Mouse (Mus musculus): Measurements from ENCODE around the gene Iqschfp. TPM values are rescaled to one million over a fixed set of nuclear protein-coding genes. Genes with fewer than 3 reads are reported as not detected.

The Iqschfp gene
- total RNA-seq, 1 experiment from 2014 or later = not detected

DNA sequence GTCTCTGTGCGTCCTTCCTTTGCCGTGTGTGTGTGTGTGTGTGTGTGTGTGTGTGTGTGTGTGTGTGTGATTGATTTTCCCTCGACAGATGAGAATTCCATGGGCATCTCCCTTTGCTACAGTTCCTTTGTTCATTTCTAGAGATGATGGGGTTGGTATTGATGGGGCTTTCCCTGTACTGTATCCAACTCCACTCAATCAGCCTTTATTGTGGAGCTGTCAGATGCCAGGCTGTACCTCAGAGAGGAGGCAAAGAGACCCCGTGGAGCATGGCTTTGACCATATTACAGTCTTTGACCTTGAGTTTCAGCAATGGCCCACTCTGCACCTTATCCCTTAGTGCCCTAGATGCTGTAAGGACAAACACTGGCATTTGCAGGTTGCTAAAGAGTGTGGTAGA lies 635.1 kb downstream of the Iqschfp start:
- ATAC-seq (replicated peaks; ENCODE audit: insufficient number of reproducible peaks, low FRiP score, low TSS enrichment, poor library complexity, severe bottlenecking) = no peak

DNA sequence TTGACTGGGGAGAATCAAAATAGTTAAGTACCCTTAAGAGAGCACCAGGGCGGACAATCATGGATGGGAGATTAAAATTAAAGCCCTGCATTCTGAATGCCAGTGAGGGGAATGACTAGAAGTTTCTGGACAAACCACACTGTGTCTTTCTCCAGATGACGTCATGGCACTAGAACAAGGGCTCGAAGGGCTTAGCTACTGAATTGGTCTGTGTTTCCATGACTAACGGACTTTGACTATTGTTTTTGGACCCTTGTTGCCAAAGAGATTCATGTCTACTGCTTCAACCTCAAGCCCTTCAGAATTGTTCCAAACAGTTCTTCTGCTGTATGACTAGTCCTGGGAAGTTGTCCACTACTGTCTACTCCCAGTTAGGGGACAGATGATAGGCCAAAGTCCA lies 639.9 kb downstream of the Iqschfp start:
- ATAC-seq (replicated peaks; ENCODE audit: insufficient number of reproducible peaks, low FRiP score, low TSS enrichment, poor library complexity, severe bottlenecking) = no peak

DNA sequence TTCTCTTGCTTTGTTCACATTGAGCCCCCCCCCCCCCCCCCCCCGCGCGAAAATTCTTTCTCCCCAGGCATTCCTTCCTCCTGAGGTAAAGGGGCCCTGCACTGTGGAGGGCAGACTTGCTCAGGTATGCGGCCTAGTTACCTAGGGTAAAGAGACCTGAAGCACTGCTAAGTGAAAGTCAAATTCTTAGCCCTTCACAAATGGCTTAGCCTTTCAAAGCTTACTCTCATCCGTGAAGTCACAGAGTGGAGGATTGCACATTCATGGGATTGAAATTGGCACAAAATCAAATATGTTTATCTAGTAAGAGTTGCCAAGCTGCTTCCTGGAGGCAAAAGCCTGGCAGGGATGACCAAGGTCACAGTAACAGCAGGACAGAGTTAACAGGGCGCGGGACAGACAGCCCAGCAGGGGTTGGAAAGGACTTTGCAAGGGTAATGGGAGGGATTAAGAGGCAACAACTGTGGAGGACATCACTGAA lies 642.6 kb downstream of the Iqschfp start:
- ATAC-seq (replicated peaks; ENCODE audit: insufficient number of reproducible peaks, low FRiP score, low TSS enrichment, poor library complexity, severe bottlenecking) = no peak

GRCm38 (mm10) chr3:68535160-68535728 lies 643.2 kb downstream of the Iqschfp start:
- ATAC-seq (replicated peaks; ENCODE audit: insufficient number of reproducible peaks, low FRiP score, low TSS enrichment, poor library complexity, severe bottlenecking) = no peak

DNA sequence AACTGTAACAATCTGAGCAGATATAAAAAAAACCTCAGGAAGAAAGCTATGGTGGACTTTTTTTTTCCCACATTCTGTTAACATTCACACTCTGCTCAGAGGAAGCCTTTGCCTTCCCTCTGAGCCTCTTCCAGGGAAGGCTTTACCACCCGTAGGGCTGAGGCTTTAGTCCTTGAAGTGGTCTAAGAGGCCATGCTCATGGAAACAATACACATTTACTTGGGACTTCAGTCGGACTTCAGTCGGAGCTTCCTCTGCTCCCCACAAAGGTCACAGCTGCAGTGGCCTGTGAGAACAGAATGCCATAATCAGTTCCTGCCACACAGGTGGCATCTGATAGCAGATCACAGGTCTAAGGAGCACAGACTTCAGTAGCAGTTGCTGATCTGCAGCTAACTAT lies 644.0 kb downstream of the Iqschfp start:
- ATAC-seq (replicated peaks; ENCODE audit: insufficient number of reproducible peaks, low FRiP score, low TSS enrichment, poor library complexity, severe bottlenecking) = no peak

- ATAC-seq (replicated peaks; ENCODE audit: insufficient number of reproducible peaks, low FRiP score, low TSS enrichment, poor library complexity, severe bottlenecking) = no peak
Measured at GRCm38 (mm10) chr3:68541688-68542087, 649.7 kb downstream of the Iqschfp start.

GRCm38 (mm10) chr3:68542944-68543501 lies 651.0 kb downstream of the Iqschfp start:
- no peak for ATAC-seq (replicated peaks; ENCODE audit: insufficient number of reproducible peaks, low FRiP score, low TSS enrichment, poor library complexity, severe bottlenecking)

DNA sequence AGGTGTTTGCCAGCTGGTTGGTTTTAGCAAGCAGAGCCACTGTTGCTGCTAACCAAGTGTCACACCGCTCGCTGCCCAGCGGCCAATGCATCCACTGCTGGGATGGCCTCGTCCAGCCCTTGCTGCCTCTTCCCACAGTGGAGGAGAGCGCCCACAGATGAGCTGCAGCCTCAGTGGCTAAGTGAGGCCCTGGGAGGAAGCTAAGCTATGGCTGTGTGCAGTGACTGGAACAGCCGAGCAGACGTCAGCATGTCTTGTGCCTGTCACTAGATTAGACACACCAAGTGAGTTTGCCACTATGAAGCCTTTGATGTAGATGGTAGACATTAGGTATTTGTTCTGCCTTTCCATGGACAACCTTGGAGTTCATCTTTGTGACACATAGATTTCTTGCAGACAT lies 652.8 kb downstream of the Iqschfp start:
- no peak for ATAC-seq (replicated peaks; ENCODE audit: insufficient number of reproducible peaks, low FRiP score, low TSS enrichment, poor library complexity, severe bottlenecking)

DNA sequence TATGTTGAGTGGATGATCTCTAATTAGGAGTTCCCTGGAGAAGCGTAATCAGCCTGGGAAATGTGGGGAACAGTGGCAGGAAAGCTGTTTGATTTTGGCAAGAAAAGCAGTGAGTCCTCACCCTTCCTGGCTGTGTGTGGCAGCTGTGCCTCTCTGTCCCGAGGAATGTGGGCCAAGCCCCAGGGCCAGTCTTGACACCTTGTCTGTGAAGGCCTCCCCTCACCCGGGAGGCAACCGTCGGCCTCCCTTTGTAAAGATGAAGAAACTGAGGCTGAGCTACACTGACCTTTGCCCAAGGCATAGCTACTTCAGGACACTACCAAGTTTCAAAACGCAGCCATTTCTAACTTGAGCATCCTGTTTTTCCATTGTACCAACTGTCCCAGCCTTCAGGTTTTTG lies 653.9 kb downstream of the Iqschfp start:
- ATAC-seq (replicated peaks; ENCODE audit: insufficient number of reproducible peaks, low FRiP score, low TSS enrichment, poor library complexity, severe bottlenecking) = no peak

DNA sequence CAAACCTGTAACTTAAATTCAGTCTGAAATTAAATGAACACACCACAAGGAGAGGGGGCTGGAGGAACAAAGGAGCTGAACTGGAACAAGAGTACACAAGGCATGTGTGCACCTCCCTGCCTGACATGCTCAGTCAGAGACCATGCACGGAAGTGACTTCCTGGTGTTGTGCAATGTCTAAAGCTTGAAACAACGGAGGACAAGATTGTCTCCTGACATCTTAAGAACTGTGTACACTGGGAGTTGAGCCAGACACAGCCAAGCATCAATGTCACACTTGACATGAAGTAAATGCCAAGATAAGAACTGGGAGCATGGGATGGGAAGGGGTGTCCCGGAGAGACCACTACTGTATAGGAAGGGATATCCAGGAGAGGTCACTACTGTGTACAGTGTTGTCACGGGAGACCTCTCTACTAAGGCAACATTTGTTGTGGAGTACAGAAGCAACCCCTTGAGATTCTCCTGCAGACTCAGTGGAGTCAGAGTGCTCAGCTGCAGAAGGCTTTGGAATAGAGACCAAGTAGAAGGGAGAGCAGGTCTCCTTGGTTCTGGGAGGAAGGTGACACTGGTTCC lies 663.1 kb downstream of the Iqschfp start:
- ATAC-seq (replicated peaks; ENCODE audit: insufficient number of reproducible peaks, low FRiP score, low TSS enrichment, poor library complexity, severe bottlenecking) = no peak

GRCm38 (mm10) chr3:68556891-68557290 lies 664.9 kb downstream of the Iqschfp start:
- peak; percentile 72 for ATAC-seq (replicated peaks; ENCODE audit: insufficient number of reproducible peaks, low FRiP score, low TSS enrichment, poor library complexity, severe bottlenecking)

DNA sequence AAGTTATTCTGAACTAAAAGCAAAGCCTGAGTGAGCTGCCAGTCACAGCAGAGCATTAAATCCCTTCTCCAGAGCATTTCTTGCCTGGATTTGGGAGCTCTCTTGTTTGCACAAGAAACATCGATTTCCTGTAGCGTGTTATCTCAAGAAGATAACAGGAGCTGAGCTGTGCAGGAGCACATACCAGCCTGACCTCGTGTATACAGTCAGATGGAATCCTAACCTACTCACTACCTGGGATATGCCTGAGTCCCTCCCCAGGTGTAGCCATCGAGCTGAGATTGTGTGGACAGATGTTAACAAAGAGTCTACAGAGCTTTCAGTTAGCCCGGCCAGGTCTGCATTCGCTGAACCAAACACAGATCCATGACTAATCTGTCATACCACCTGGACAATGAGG lies 666.7 kb downstream of the Iqschfp start:
- no peak for ATAC-seq (replicated peaks; ENCODE audit: insufficient number of reproducible peaks, low FRiP score, low TSS enrichment, poor library complexity, severe bottlenecking)

- no peak for ATAC-seq (replicated peaks; ENCODE audit: insufficient number of reproducible peaks, low FRiP score, low TSS enrichment, poor library complexity, severe bottlenecking)
Measured at GRCm38 (mm10) chr3:68560057-68560456, 668.0 kb downstream of the Iqschfp start.

GRCm38 (mm10) chr3:68562838-68563237 lies 670.8 kb downstream of the Iqschfp start:
- ATAC-seq (replicated peaks; ENCODE audit: insufficient number of reproducible peaks, low FRiP score, low TSS enrichment, poor library complexity, severe bottlenecking) = no peak

DNA sequence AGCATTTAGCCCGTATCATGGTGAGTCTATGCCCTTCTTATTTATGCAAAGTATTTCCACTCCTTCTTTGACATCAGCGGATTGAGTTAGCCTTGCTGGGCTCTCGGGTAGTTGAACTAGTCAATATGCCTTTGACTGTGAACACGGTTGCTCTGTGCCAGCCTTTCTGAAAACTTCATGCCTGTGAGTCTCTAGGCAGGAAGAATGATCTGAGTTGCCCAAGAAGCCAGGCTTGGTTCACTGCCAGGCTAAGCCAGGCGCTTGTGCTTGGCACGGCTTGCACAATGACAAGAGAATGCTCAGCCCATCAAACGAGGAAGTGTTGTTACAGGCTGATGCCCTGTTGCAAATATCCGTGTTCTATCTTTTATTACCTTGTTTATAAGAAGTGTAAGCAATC lies 671.9 kb downstream of the Iqschfp start:
- peak; percentile 86 for ATAC-seq (replicated peaks; ENCODE audit: insufficient number of reproducible peaks, low FRiP score, low TSS enrichment, poor library complexity, severe bottlenecking)

GRCm38 (mm10) chr3:68564978-68565674 lies 673.1 kb downstream of the Iqschfp start:
- no peak for ATAC-seq (replicated peaks; ENCODE audit: insufficient number of reproducible peaks, low FRiP score, low TSS enrichment, poor library complexity, severe bottlenecking)

- no peak for ATAC-seq (replicated peaks; ENCODE audit: insufficient number of reproducible peaks, low FRiP score, low TSS enrichment, poor library complexity, severe bottlenecking)
Measured at GRCm38 (mm10) chr3:68565675-68566055, 673.6 kb downstream of the Iqschfp start.

DNA sequence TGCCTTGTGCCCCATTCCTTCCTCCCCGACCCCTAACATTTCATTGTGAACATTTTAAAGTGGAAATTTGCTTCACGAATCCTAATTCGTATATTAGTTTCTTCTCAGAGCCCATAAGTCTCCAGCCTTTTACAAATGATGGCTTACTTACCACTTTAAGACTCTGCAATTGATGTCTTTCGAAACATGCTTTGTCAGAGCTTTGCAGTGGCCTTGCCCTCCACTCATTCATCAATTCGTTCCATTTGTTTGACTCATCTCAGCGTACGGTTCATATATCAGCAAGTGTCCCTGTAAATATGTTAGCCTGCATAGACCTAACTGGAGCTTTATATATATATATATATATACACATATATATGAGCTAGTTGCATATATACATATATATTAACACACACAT lies 675.5 kb downstream of the Iqschfp start:
- no peak for ATAC-seq (replicated peaks; ENCODE audit: insufficient number of reproducible peaks, low FRiP score, low TSS enrichment, poor library complexity, severe bottlenecking)

DNA sequence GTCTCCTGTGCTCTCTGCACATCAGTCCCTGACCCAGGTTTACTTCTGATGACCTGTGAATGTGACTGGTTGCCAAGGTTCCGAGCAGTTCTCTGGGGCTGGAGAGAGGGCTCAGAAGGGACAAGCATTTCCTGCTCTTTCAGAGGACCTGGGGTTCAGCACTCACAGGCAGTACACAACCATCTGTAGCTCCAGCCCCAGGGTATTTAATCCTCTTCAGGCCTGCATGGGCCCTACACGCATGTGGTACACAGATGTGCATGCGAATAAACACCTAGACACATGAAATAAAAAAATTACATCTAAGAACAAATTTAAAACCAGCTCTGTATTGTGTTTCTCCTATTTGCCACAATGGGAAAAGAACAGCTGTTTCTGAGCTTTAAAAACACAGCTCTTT lies 676.1 kb downstream of the Iqschfp start:
- no peak for ATAC-seq (replicated peaks; ENCODE audit: insufficient number of reproducible peaks, low FRiP score, low TSS enrichment, poor library complexity, severe bottlenecking)

DNA sequence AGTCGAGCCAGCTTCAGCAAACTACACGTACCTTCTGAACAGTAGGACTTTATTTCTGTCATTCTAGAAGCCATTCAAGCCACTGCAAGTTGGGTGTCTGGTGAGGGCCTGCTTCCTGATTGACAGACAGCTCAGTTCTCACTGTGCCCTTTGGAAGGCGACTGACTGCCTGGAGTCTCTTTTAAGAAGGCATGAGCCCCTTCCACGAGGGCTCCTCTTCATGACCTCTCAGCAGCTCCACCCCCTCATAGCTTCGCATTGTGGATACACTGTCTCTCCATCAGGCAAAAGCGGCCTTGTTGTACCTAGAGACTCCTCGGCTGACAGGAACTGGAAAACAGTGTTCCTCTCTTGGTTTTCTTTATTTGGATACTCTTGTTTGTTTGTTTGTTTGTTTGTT lies 676.7 kb downstream of the Iqschfp start:
- ATAC-seq (replicated peaks; ENCODE audit: insufficient number of reproducible peaks, low FRiP score, low TSS enrichment, poor library complexity, severe bottlenecking) = no peak

All from monocyte, adult 5-6 weeks (primary cell).